Mouse (Mus musculus) E14TG2a.4 (cell line): ENCODE measurements around the gene Pik3cd.

ENCODE experiments used
- H3K27me3 ChIP-seq: 2 replicates; pipeline ENCODE4 v1.6.1; 2014; ENCODE audit warnings: low read length, control low read depth; ENCODE audit not compliant: insufficient read depth
- H3K36me3 ChIP-seq: 2 replicates; pipeline ENCODE4 v1.6.1; 2014; ENCODE audit warnings: low read length, control low read depth; ENCODE audit not compliant: insufficient read depth
- H3K4me1 ChIP-seq: replicated peaks from 2 replicates; pipeline ENCODE4 v1.6.1; 2014; ENCODE audit warnings: low read depth, low read length, control low read depth
- H3K4me3 ChIP-seq: replicated peaks from 2 replicates; pipeline ENCODE4 v1.5.1; 2014; ENCODE audit warnings: mild to moderate bottlenecking, low read length
- H3K9me3 ChIP-seq: 2 replicates; pipeline ENCODE4 v1.6.1; 2014; ENCODE audit warnings: low read length, control low read depth
- CTCF ChIP-seq: conservative IDR thresholded peaks from 2 replicates; pipeline ENCODE4 v1.5.1; 2014; ENCODE audit warnings: low read length
- NANOG ChIP-seq: IDR thresholded peaks from 2 replicates; pipeline ENCODE4 v1.6.1; 2014; ENCODE audit warnings: borderline replicate concordance, low read length, mixed read lengths
- POU5F1 ChIP-seq: IDR thresholded peaks from 2 replicates; pipeline ENCODE4 v1.6.1; 2014; ENCODE audit warnings: low read length, borderline replicate concordance

Pik3cd gene

DNA sequence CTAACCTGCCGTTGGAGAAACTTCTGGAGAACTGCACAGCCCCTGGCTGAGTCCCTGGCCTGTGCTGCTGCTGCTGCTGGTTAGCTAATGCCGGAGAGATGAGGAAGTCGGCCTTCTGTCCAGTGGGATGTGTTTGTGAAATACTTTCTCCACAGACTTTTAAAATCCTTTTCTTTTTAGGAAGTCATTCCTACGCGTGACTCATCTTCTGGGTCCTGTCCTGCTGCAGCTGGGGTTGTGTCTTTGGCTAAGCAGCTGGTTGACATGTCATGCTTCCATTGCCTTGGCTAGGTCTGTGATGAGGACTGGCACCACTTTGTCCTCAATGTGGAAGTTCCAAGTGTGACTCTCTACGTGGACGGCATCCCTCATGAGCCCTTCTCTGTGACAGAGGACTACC, 64.4 kb downstream of the Pik3cd start:
- H3K9me3 ChIP-seq, result no peaks in the 10 kb centered on the region
- peaks cover 87% of the 10 kb centered on the region for H3K36me3 ChIP-seq
- H3K4me1 ChIP-seq, result peaks cover 17% of the 10 kb centered on the region
- TF ChIP-seq CTCF, result no peak
- no peaks in the 10 kb centered on the region for H3K27me3 ChIP-seq
- no peak overlapping the region for H3K4me3 ChIP-seq

DNA sequence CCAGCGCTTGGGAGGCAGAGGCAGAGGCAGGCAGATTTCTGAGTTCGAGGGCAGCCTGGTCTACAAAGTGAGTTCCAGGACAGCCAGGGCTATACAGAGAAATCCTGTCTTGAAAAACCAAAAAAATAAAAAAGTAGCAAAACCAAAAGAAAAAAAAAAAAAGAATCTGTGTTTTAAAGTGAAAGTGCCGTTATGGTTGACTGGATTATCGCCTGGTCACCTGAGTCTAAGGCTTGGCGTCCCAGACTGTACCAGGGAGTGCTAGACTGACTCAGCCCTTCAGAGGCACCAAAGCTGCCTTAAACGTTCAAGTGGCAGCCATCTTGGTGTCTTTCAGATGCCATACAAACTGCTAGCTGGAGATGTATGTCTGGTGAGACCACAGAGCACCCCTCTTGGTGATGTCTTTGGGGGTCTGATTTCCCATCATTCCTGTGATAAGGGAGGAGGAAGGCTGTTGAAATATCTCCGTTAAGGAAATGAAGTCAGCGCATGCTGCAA, 66.4 kb downstream of the Pik3cd start:
- H3K4me3 ChIP-seq, result no peak overlapping the region
- peaks cover 88% of the 10 kb centered on the region for H3K36me3 ChIP-seq
- H3K27me3 ChIP-seq, result no peaks in the 10 kb centered on the region
- H3K4me1 ChIP-seq, result peaks cover 6% of the 10 kb centered on the region
- TF ChIP-seq CTCF, result no peak
- TF ChIP-seq POU5F1, result no peak
- TF ChIP-seq NANOG, result no peak
- H3K9me3 ChIP-seq, result no peaks in the 10 kb centered on the region

DNA sequence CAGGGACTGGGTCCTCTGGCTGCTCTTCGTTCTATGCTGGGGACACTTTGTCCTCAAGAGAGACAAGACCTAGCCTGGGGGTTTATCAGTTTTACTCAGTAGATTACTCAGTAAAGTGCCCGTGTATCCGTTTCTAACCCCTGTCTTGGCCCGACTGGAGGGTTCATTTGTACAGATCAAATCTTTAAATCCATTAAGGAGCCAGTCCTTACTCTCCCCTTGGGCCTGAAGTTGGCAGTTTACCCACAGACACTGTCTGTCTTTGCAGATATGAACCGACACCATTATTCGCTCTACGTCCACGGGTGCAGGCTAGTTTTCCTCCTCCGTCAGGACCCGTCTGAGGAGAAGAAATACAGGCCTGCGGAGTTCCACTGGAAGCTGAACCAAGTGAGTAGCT, 67.4 kb downstream of the Pik3cd start:
- peaks cover 89% of the 10 kb centered on the region for H3K36me3 ChIP-seq
- no peaks in the 10 kb centered on the region for H3K27me3 ChIP-seq
- no peaks in the 10 kb centered on the region for H3K4me1 ChIP-seq
- H3K4me3 ChIP-seq, result no peak overlapping the region
- H3K9me3 ChIP-seq, result no peaks in the 10 kb centered on the region
- TF ChIP-seq CTCF, result no peak
- no peak for TF ChIP-seq POU5F1
- TF ChIP-seq NANOG, result no peak

DNA sequence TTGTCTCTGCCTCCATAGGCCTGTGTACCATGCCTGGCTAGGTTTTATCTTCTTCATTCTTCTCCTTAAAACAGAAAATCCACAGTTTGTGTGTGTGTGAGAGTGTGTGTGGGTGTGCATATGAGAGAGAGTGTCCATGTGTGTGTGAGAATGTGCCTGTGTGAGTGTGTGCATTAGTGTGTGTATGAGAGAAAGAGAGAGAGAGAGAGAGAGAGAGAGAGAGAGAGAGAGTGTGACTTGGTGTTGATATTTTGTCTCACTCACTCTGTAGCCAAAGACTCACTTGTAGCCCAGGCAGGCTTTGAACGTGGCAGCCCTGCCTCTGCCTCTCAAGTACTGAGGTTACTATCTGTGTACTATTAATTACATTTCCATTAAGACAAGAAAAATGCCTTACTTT, 68.2 kb downstream of the Pik3cd start:
- Histone ChIP-seq H3K27me3 (no peaks in the 10 kb centered on the region), H3K4me1 (peaks cover 5% of the 10 kb centered on the region; the same call in 1 of the 2 replicates), H3K9me3 (no peaks in the 10 kb centered on the region), H3K4me3 (no peak overlapping the region), H3K36me3 (peaks cover 88% of the 10 kb centered on the region)
- TF ChIP-seq POU5F1 (no peak), NANOG (no peak), CTCF (no peak)

DNA sequence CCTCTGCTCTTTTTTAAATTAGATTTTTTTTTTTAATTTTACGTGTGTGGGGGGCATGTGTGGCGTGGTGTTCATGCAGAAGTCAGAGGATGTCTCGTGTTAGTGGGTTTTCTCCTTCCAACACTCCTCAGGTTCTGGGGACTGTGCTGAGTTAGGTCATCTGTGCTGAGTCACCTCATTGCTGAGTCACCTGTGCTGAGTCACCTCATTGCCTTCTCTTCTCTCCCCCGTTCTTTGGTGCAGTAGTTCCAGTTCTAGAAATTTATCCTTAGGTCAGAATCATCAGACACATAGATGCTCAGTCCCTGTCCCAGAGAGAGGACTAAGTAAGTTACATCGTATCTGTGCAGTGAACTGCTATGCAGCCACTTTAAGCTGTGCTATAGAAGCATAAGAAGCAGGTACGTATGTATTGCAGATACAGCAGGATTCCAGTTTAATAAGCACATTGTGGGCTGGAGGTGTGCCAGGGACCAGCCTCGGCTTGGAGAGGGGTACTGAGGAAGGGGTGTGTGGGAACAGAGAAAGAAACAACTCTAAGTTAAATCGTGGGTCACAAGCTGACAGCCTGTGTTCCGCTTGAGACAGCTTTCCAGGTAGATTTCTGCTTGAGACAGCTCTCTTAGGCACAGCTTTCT, 69.6 kb downstream of the Pik3cd start:
- TF ChIP-seq CTCF (no peak), NANOG (no peak), POU5F1 (no peak)
- Histone ChIP-seq H3K36me3 (peaks cover 80% of the 10 kb centered on the region), H3K4me3 (no peak overlapping the region), H3K9me3 (no peaks in the 10 kb centered on the region), H3K27me3 (no peaks in the 10 kb centered on the region), H3K4me1 (peaks cover 10% of the 10 kb centered on the region; the same call in 1 of the 2 replicates)

DNA sequence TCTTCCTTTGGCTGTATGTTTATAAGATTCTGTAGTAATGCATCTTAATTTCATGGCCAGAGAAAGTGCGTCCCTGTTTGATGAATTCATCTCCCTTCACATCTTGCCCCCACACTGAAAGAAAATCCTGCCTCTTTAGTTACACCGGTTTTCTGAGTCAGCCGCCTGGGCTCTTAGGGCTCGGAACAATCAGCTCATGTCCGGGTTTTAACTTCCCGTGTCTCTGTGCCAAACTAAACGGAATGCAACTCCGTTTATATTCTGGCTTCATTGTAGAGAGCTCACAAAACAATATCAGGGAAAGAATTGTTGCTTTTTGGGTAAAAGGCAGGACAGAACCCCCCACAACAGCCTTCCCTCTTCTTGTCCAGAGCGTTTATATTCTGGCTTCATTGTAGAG, 73.6 kb downstream of the Pik3cd start:
- no peaks in the 10 kb centered on the region for H3K9me3 ChIP-seq
- peaks cover 18% of the 10 kb centered on the region for H3K4me1 ChIP-seq
- peaks cover 56% of the 10 kb centered on the region for H3K36me3 ChIP-seq
- H3K27me3 ChIP-seq, result no peaks in the 10 kb centered on the region
- TF ChIP-seq CTCF (no peak), NANOG (no peak)
- H3K4me3 ChIP-seq, result no peak overlapping the region

DNA sequence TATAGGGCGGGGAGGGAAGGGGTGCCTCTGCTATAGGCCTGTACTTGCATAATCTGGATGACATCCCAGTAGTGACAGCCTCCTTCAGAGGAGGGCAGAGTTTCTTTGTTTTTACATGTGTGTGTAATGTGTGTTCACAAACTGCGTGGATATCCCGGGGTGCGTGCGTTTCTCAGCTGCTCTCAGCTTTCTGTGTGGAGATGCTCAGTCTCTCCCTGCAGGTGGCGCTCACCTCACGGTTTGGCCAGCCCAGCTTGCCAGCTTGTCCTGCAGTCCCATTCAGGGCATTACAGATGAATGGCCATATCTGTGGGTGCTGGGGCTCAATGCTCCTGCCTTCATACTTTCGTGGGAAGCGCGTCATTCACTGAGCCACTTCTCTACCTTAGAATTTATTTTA, 74.0 kb downstream of the Pik3cd start:
- Histone ChIP-seq H3K9me3 (no peaks in the 10 kb centered on the region), H3K4me3 (no peak overlapping the region), H3K4me1 (peaks cover 18% of the 10 kb centered on the region), H3K36me3 (peaks cover 52% of the 10 kb centered on the region), H3K27me3 (no peaks in the 10 kb centered on the region)
- TF ChIP-seq NANOG (no peak), POU5F1 (no peak), CTCF (peak; percentile 41)

DNA sequence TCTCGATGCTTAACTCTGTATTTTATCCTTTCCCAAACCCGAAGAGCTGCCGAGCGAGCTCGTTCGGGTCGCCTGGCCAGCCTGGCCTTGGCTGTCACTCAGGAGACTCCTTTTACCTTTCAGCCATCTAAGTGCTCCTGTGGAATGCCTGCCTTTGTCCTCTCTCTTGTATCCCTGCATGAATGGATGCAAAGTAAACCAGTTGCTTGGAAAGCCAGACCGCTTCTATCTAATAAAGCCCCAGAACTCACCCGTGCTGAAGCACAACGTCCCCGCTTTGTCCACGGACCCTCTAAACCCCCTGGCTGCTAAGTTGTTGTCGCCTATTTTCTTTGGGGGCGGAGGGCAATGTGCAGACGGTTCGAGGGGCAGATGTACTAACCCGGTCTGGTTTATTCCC, 75.6 kb downstream of the Pik3cd start:
- Histone ChIP-seq H3K36me3 (peaks cover 39% of the 10 kb centered on the region), H3K9me3 (no peaks in the 10 kb centered on the region), H3K27me3 (no peaks in the 10 kb centered on the region), H3K4me1 (peaks cover 22% of the 10 kb centered on the region), H3K4me3 (no peak overlapping the region)
- TF ChIP-seq POU5F1 (no peak), CTCF (no peak), NANOG (no peak)

DNA sequence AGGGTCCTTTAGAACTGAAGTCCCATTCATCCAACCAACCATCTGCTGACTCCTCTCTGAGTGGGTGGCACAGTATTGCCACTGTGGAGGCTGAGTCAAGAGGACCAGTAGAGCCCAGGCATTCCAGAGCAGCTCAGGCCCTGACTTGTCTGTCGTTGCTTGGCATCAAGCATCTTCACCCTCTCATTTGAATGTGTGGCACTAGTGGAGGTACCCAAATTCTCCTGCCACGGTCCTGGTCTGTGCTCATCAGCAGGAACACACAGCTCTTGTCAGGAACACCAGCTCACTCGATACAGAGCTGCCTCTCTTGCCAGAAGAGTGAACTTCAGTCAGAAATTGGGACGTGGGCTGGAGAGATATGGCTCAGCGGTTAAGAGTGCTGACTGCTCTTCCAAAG, 78.7 kb downstream of the Pik3cd start:
- Histone ChIP-seq H3K36me3 (peaks cover 19% of the 10 kb centered on the region; the same call in 1 of the 2 replicates), H3K4me3 (no peak overlapping the region), H3K4me1 (peaks cover 42% of the 10 kb centered on the region), H3K27me3 (no peaks in the 10 kb centered on the region), H3K9me3 (no peaks in the 10 kb centered on the region)
- TF ChIP-seq NANOG, result no peak
